Mouse (Mus musculus): Measurements from ENCODE around the gene Vsig4. TPM values are rescaled to one million over a fixed set of nuclear protein-coding genes. Genes with fewer than 3 reads are reported as not detected.

Vsig4 gene
- not detected in 2 replicates for polyA plus RNA-seq (2015; fragmentation: Nextera tagmentation; extraction: Ambion mirVana)

DNA sequence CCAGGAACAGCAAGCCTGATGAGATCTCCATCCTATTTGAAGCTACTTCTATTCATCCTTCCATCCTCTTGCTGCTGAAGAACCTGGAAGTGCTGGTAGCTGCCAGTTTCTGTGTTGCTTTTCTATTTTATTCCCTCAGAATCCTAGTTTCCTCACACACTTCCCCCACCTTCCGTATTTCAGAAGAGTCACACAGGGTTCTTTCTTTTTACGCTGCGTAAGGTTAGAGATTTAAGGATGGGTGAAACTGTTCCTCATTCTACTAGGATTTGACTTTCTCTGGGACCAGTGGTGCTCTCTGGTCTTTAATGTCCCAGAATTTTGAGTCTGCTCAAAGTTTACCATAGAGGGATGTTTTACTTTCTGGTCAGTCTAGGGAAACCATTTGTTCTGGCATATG, at the start of gene Vsig4:
Gene Vsig4, minus strand, starts transcription at position 101 of the 400 bp plus-strand sequence.
- H3K27me3 ChIP-seq (replicated peaks; ENCODE audit: control insufficient read depth, insufficient read depth, low read length) = no peaks in the 10 kb centered on the region
- WGBS = 93% methylated on average over 3 of the region's 3 CpGs
- no peak within 1 kb of the TSS for H3K4me2 ChIP-seq (ENCODE audit: low read depth, low read length)
- H3K27ac ChIP-seq (ENCODE audit: low read length) = no peak within 1 kb of the TSS
- H3K9ac ChIP-seq (ENCODE audit: low read depth, low read length) = no peak within 1 kb of the TSS
- no peak for ATAC-seq
- H3K4me1 ChIP-seq (ENCODE audit: control insufficient read depth, insufficient read depth, low read length) = no peaks in the 10 kb centered on the region
- no peaks in the 10 kb centered on the region for H3K9me3 ChIP-seq (ENCODE audit: control insufficient read depth, low read length)
- H3K36me3 ChIP-seq (ENCODE audit: control insufficient read depth, insufficient read depth, low read length) = no peaks in the 10 kb centered on the region
- H3K4me3 ChIP-seq (ENCODE audit: low read length) = no peak within 1 kb of the TSS

DNA sequence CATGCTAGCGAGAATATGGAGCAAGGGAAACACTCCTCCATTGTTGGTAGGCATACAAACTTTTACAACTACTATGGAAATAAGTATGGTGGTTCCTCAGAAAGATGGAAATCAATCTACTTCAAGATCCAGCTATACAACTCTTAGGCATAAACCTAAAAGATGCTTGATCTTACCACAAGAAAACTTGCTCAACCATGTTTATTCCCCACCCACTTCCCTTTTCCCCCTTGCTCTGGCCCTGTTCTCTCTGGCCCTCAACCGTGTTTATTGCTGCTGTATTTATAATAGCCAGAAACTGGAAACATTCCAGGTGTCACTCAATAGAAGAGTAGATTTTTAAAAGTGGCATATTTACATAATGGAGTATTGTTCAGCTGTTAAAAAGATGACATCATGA, 45.9 kb upstream of the Vsig4 start:
- no peaks in the 10 kb centered on the region for H3K27me3 ChIP-seq (replicated peaks; ENCODE audit: control insufficient read depth, insufficient read depth, low read length)
- no peaks in the 10 kb centered on the region for H3K9me3 ChIP-seq (ENCODE audit: control insufficient read depth, low read length)
- H3K27ac ChIP-seq (ENCODE audit: low read length) = no peak overlapping the region
- H3K4me2 ChIP-seq (ENCODE audit: low read depth, low read length) = no peak overlapping the region
- no peaks in the 10 kb centered on the region for H3K4me1 ChIP-seq (ENCODE audit: control insufficient read depth, insufficient read depth, low read length)
- H3K36me3 ChIP-seq (ENCODE audit: control insufficient read depth, insufficient read depth, low read length) = no peaks in the 10 kb centered on the region
- H3K4me3 ChIP-seq (ENCODE audit: low read length) = no peak overlapping the region
- H3K9ac ChIP-seq (ENCODE audit: low read depth, low read length) = no peak overlapping the region
- no peak for ATAC-seq
- WGBS = 56% methylated on average over 2 of the region's 2 CpGs

GRCm38 (mm10) chrX:96329764-96330163, 36.5 kb upstream of the Vsig4 start:
- no peak overlapping the region for H3K4me3 ChIP-seq (ENCODE audit: low read length)
- H3K36me3 ChIP-seq (ENCODE audit: control insufficient read depth, insufficient read depth, low read length) = no peaks in the 10 kb centered on the region
- no peak overlapping the region for H3K27ac ChIP-seq (ENCODE audit: low read length)
- ATAC-seq = no peak
- no peaks in the 10 kb centered on the region for H3K27me3 ChIP-seq (replicated peaks; ENCODE audit: control insufficient read depth, insufficient read depth, low read length)
- H3K4me1 ChIP-seq (ENCODE audit: control insufficient read depth, insufficient read depth, low read length) = no peaks in the 10 kb centered on the region
- 48% methylated on average over 4 of the region's 4 CpGs for WGBS
- no peak overlapping the region for H3K9ac ChIP-seq (ENCODE audit: low read depth, low read length)
- H3K4me2 ChIP-seq (ENCODE audit: low read depth, low read length) = no peak overlapping the region
- no peaks in the 10 kb centered on the region for H3K9me3 ChIP-seq (ENCODE audit: control insufficient read depth, low read length)

GRCm38 (mm10) chrX:96256509-96256908, 36.7 kb downstream of the Vsig4 start:
- Histone ChIP-seq H3K36me3 (ENCODE audit: control insufficient read depth, insufficient read depth, low read length) (no peaks in the 10 kb centered on the region), H3K4me2 (ENCODE audit: low read depth, low read length) (no peak overlapping the region), H3K9me3 (ENCODE audit: control insufficient read depth, low read length) (no peaks in the 10 kb centered on the region), H3K27me3 (replicated peaks; ENCODE audit: control insufficient read depth, insufficient read depth, low read length) (no peaks in the 10 kb centered on the region), H3K4me1 (ENCODE audit: control insufficient read depth, insufficient read depth, low read length) (no peaks in the 10 kb centered on the region), H3K9ac (ENCODE audit: low read depth, low read length) (no peak overlapping the region), H3K4me3 (ENCODE audit: low read length) (no peak overlapping the region), H3K27ac (ENCODE audit: low read length) (no peak overlapping the region)
- ATAC-seq = no peak

DNA sequence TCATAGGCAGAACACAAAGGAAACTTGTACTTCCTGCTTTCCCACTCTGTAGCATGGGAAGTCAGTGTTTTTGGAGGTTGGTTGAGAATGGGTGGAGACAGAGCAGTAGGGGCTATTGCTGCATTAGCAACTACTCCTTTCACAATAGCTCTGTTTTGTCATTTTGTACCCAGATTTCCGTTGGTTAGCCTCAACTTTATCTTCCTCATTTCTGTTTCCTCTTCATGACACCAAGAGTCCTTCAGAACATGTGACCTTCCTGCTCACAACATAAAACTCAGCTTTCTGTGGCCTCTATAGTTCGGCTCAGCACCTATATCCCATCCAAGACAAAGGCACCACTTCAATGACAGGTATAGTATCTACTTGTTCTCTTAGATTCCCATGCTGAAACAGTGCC, 53.6 kb downstream of the Vsig4 start:
- Histone ChIP-seq H3K27me3 (replicated peaks; ENCODE audit: control insufficient read depth, insufficient read depth, low read length) (no peaks in the 10 kb centered on the region), H3K9me3 (ENCODE audit: control insufficient read depth, low read length) (no peaks in the 10 kb centered on the region), H3K4me2 (ENCODE audit: low read depth, low read length) (no peak overlapping the region), H3K9ac (ENCODE audit: low read depth, low read length) (no peak overlapping the region), H3K4me3 (ENCODE audit: low read length) (no peak overlapping the region), H3K36me3 (ENCODE audit: control insufficient read depth, insufficient read depth, low read length) (no peaks in the 10 kb centered on the region), H3K27ac (ENCODE audit: low read length) (no peak overlapping the region), H3K4me1 (ENCODE audit: control insufficient read depth, insufficient read depth, low read length) (no peaks in the 10 kb centered on the region)
- WGBS = 67% methylated on average over 2 of the region's 2 CpGs
- no peak for ATAC-seq

GRCm38 (mm10) chrX:96239037-96239436, 54.2 kb downstream of the Vsig4 start:
- no peak overlapping the region for H3K4me3 ChIP-seq (ENCODE audit: low read length)
- no peak overlapping the region for H3K4me2 ChIP-seq (ENCODE audit: low read depth, low read length)
- H3K4me1 ChIP-seq (ENCODE audit: control insufficient read depth, insufficient read depth, low read length) = no peaks in the 10 kb centered on the region
- no peak for ATAC-seq
- no peaks in the 10 kb centered on the region for H3K9me3 ChIP-seq (ENCODE audit: control insufficient read depth, low read length)
- no peak overlapping the region for H3K9ac ChIP-seq (ENCODE audit: low read depth, low read length)
- no peak overlapping the region for H3K27ac ChIP-seq (ENCODE audit: low read length)
- H3K36me3 ChIP-seq (ENCODE audit: control insufficient read depth, insufficient read depth, low read length) = no peaks in the 10 kb centered on the region
- H3K27me3 ChIP-seq (replicated peaks; ENCODE audit: control insufficient read depth, insufficient read depth, low read length) = no peaks in the 10 kb centered on the region
- WGBS = 90% methylated on average over 1 of the region's 1 CpGs

GRCm38 (mm10) chrX:96235775-96236174, 57.5 kb downstream of the Vsig4 start:
- Histone ChIP-seq H3K9ac (ENCODE audit: low read depth, low read length) (no peak overlapping the region), H3K4me2 (ENCODE audit: low read depth, low read length) (no peak overlapping the region), H3K4me1 (ENCODE audit: control insufficient read depth, insufficient read depth, low read length) (no peaks in the 10 kb centered on the region), H3K4me3 (ENCODE audit: low read length) (no peak overlapping the region), H3K36me3 (ENCODE audit: control insufficient read depth, insufficient read depth, low read length) (no peaks in the 10 kb centered on the region), H3K9me3 (ENCODE audit: control insufficient read depth, low read length) (no peaks in the 10 kb centered on the region), H3K27ac (ENCODE audit: low read length) (no peak overlapping the region), H3K27me3 (replicated peaks; ENCODE audit: control insufficient read depth, insufficient read depth, low read length) (no peaks in the 10 kb centered on the region)
- ATAC-seq = no peak
- WGBS = 77% methylated on average over 1 of the region's 1 CpGs

- Histone ChIP-seq H3K4me2 (ENCODE audit: low read depth, low read length) (no peak overlapping the region), H3K27ac (ENCODE audit: low read length) (no peak overlapping the region), H3K36me3 (ENCODE audit: control insufficient read depth, insufficient read depth, low read length) (no peaks in the 10 kb centered on the region), H3K9me3 (ENCODE audit: control insufficient read depth, low read length) (no peaks in the 10 kb centered on the region), H3K4me3 (ENCODE audit: low read length) (no peak overlapping the region), H3K27me3 (replicated peaks; ENCODE audit: control insufficient read depth, insufficient read depth, low read length) (no peaks in the 10 kb centered on the region), H3K4me1 (ENCODE audit: control insufficient read depth, insufficient read depth, low read length) (no peaks in the 10 kb centered on the region), H3K9ac (ENCODE audit: low read depth, low read length) (no peak overlapping the region)
- ATAC-seq = no peak
Observed at GRCm38 (mm10) chrX:96227030-96227429, 66.2 kb downstream of the Vsig4 start.

- no peak overlapping the region for H3K4me3 ChIP-seq (ENCODE audit: low read length)
- no peak for ATAC-seq
- no peaks in the 10 kb centered on the region for H3K9me3 ChIP-seq (ENCODE audit: control insufficient read depth, low read length)
- no peak overlapping the region for H3K4me2 ChIP-seq (ENCODE audit: low read depth, low read length)
- no peaks in the 10 kb centered on the region for H3K4me1 ChIP-seq (ENCODE audit: control insufficient read depth, insufficient read depth, low read length)
- H3K9ac ChIP-seq (ENCODE audit: low read depth, low read length) = no peak overlapping the region
- no peaks in the 10 kb centered on the region for H3K27me3 ChIP-seq (replicated peaks; ENCODE audit: control insufficient read depth, insufficient read depth, low read length)
- H3K27ac ChIP-seq (ENCODE audit: low read length) = no peak overlapping the region
- no peaks in the 10 kb centered on the region for H3K36me3 ChIP-seq (ENCODE audit: control insufficient read depth, insufficient read depth, low read length)
Observed at GRCm38 (mm10) chrX:96225474-96225873, 67.8 kb downstream of the Vsig4 start.

GRCm38 (mm10) chrX:96224210-96224609, 69.0 kb downstream of the Vsig4 start:
- ATAC-seq = no peak
- Histone ChIP-seq H3K4me1 (ENCODE audit: control insufficient read depth, insufficient read depth, low read length) (no peaks in the 10 kb centered on the region), H3K9ac (ENCODE audit: low read depth, low read length) (no peak overlapping the region), H3K9me3 (ENCODE audit: control insufficient read depth, low read length) (no peaks in the 10 kb centered on the region), H3K4me3 (ENCODE audit: low read length) (no peak overlapping the region), H3K36me3 (ENCODE audit: control insufficient read depth, insufficient read depth, low read length) (no peaks in the 10 kb centered on the region), H3K27me3 (replicated peaks; ENCODE audit: control insufficient read depth, insufficient read depth, low read length) (no peaks in the 10 kb centered on the region), H3K4me2 (ENCODE audit: low read depth, low read length) (no peak overlapping the region), H3K27ac (ENCODE audit: low read length) (no peak overlapping the region)
- 79% methylated on average over 6 of the region's 6 CpGs for WGBS

Measured in intestine, embryonic 16.5 days (tissue).